Mouse (Mus musculus): Measurements from ENCODE around the gene Mrpl48.

DNA sequence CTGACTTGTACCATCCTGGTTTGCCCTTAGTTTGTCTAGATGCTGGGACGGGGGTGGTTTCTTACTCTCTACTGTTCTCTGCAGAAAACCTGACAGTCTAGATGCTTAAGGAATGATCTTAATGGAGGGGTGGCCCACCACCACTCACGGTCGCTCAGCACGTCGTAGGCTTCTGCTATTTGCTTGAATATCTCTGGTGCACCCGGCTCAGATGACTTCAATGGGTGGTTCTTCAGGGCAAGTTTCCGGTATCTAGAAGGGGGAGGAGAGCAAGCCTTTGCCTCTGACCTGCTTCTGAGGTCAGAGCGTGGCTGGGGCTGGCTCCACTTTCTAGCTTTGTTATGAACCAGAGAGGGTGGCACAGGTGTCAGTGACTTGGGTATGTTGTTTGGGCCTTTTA is 96.5 kb downstream of the Mrpl48 start:
- TF ChIP-seq TAL1 (IDR thresholded peaks at IDR 0.05; ENCODE audit: low read length) (no peak), JUND (IDR thresholded peaks at IDR 0.05; ENCODE audit: low read depth, low read length) (no peak)
